Comparison of ENCODE assay signal across 8 mouse cellular contexts in genomic region chr12:72407721-72408110, GRCm38 (mm10). TPM values are rescaled to one million over a fixed set of nuclear protein-coding genes. Genes with fewer than 3 reads are reported as not detected.
DNase-seq lines count a peak whose midpoint lies in the region; ATAC-seq and TF ChIP-seq lines count a peak whose summit lies in the region.

No protein-coding gene starts in this region.

- H3K9ac ChIP-seq in heart, embryonic 12.5 days, result peak overlapping the region; percentile 69
- no peak overlapping the region for H3K9ac ChIP-seq in embryonic facial prominence, embryonic 15.5 days
- H3K9ac ChIP-seq in limb, embryonic 13.5 days, result no peak overlapping the region; the same call in 1 of the 2 replicates

- TF ChIP-seq CTCF in E14TG2a.4 (conservative IDR thresholded peaks at IDR 0.05; ENCODE audit: low read length), result no peak
- no peak for TF ChIP-seq CTCF in small intestine, adult 2 months (IDR thresholded peaks at IDR 0.05; ENCODE audit: extremely low read depth, insufficient read length, insufficient replicate concordance, low read depth, low read length)

- H3K4me3 ChIP-seq in heart, embryonic 12.5 days, result peak overlapping the region; percentile 69
- peak overlapping the region; percentile 85 for H3K4me3 ChIP-seq in E14TG2a.4 (replicated peaks; ENCODE audit: low read length)
- H3K4me3 ChIP-seq in embryonic facial prominence, embryonic 15.5 days (replicated peaks), result peak overlapping the region; percentile 60
- H3K4me3 ChIP-seq in limb, embryonic 13.5 days, result peak overlapping the region; percentile 69
- H3K4me3 ChIP-seq in small intestine, adult 2 months (ENCODE audit: low read depth, low read length), result peak overlapping the region; percentile 55

- peak overlapping the region; percentile 99 for H3K4me2 ChIP-seq in heart, embryonic 12.5 days
- peak overlapping the region; percentile 98 for H3K4me2 ChIP-seq in embryonic facial prominence, embryonic 15.5 days (replicated peaks)
- peak overlapping the region; percentile 99 for H3K4me2 ChIP-seq in limb, embryonic 13.5 days (replicated peaks)

- WGBS in heart, embryonic 12.5 days, result under 1% methylated on average over 17 of the region's 17 CpGs
- under 1% methylated on average over 17 of the region's 17 CpGs for WGBS in embryonic facial prominence, embryonic 15.5 days
- 1% methylated on average over 17 of the region's 17 CpGs for WGBS in limb, embryonic 13.5 days
- WGBS in small intestine, adult 2 months, result 3% methylated on average over 17 of the region's 17 CpGs

- intact Hi-C loops in heart, postnatal 36 days (cut with DNase I), result no loop called here

- no peak for ATAC-seq in heart, embryonic 12.5 days (ENCODE audit: insufficient number of reproducible peaks, low FRiP score)
- ATAC-seq in embryonic facial prominence, embryonic 15.5 days (ENCODE audit: insufficient number of reproducible peaks, low FRiP score, low TSS enrichment, low read depth), result no peak
- ATAC-seq in limb, embryonic 13.5 days (ENCODE audit: low FRiP score, low read depth), result no peak

- H3K27me3 ChIP-seq in heart, embryonic 12.5 days (replicated peaks), result peaks cover 22% of the 10 kb centered on the region
- peaks cover 28% of the 10 kb centered on the region for H3K27me3 ChIP-seq in E14TG2a.4 (ENCODE audit: insufficient read depth, low read length)
- peaks cover 29% of the 10 kb centered on the region for H3K27me3 ChIP-seq in embryonic facial prominence, embryonic 15.5 days
- H3K27me3 ChIP-seq in limb, embryonic 13.5 days, result peaks cover 44% of the 10 kb centered on the region
- peaks cover 23% of the 10 kb centered on the region for H3K27me3 ChIP-seq in small intestine, adult 2 months (ENCODE audit: control insufficient read depth, insufficient read depth, low read length)

- DNase-seq in heart, postnatal 36 days, result no peak
- no peak for DNase-seq in adrenal gland, postnatal 36 days
- no peak for DNase-seq in right cerebral cortex, adult 2 months (ENCODE audit: low spot score in 2 of 2)

- no peak overlapping the region for H3K27ac ChIP-seq in heart, embryonic 12.5 days (ENCODE audit: poor library complexity, severe bottlenecking)
- H3K27ac ChIP-seq in embryonic facial prominence, embryonic 15.5 days (replicated peaks), result no peak overlapping the region
- no peak overlapping the region for H3K27ac ChIP-seq in limb, embryonic 13.5 days
- no peak overlapping the region for H3K27ac ChIP-seq in small intestine, adult 2 months (ENCODE audit: insufficient read depth, low read depth, low read length)

- no peak for TF ChIP-seq POLR2A in small intestine, adult 2 months (IDR thresholded peaks at IDR 0.05; ENCODE audit: low read depth, low read length)

- H3K9me3 ChIP-seq in heart, embryonic 12.5 days (replicated peaks), result no peaks in the 10 kb centered on the region
- no peaks in the 10 kb centered on the region for H3K9me3 ChIP-seq in E14TG2a.4 (ENCODE audit: low read length)
- no peaks in the 10 kb centered on the region for H3K9me3 ChIP-seq in embryonic facial prominence, embryonic 15.5 days (replicated peaks)
- no peaks in the 10 kb centered on the region for H3K9me3 ChIP-seq in limb, embryonic 13.5 days

- peaks cover 15% of the 10 kb centered on the region for H3K4me1 ChIP-seq in heart, embryonic 12.5 days (replicated peaks)
- H3K4me1 ChIP-seq in E14TG2a.4 (replicated peaks; ENCODE audit: low read depth, low read length), result peaks cover 22% of the 10 kb centered on the region
- peaks cover 19% of the 10 kb centered on the region for H3K4me1 ChIP-seq in embryonic facial prominence, embryonic 15.5 days
- H3K4me1 ChIP-seq in limb, embryonic 13.5 days, result peaks cover 14% of the 10 kb centered on the region
- H3K4me1 ChIP-seq in small intestine, adult 2 months (ENCODE audit: control insufficient read depth, insufficient read depth, insufficient read length, low read length), result no peaks in the 10 kb centered on the region

- no peaks in the 10 kb centered on the region for H3K36me3 ChIP-seq in heart, embryonic 12.5 days
- H3K36me3 ChIP-seq in E14TG2a.4 (ENCODE audit: insufficient read depth, low read length), result no peaks in the 10 kb centered on the region
- no peaks in the 10 kb centered on the region for H3K36me3 ChIP-seq in embryonic facial prominence, embryonic 15.5 days
- no peaks in the 10 kb centered on the region for H3K36me3 ChIP-seq in limb, embryonic 13.5 days
- H3K36me3 ChIP-seq in small intestine, adult 2 months (ENCODE audit: control insufficient read depth, insufficient read depth, low read length), result no peaks in the 10 kb centered on the region

RNA-seq across cellular contexts. Expression of gene Rtn1, which starts 1.1 kb away (rescaled TPM):
- polyA plus RNA-seq in heart, embryonic 12.5 days (2016; fragmentation: Nextera tagmentation; extraction: Ambion mirVana), result 18.4 and 20.1 TPM in 2 replicates
- 1 to 10 TPM; 3.5 to 4.6 TPM for total RNA-seq in heart, postnatal 36 days (2021)
- polyA plus RNA-seq in embryonic facial prominence, embryonic 15.5 days (2015; fragmentation: Nextera tagmentation; extraction: Ambion mirVana), result 28.8 and 41.5 TPM in 2 replicates
- polyA plus RNA-seq in limb, embryonic 13.5 days (2015; fragmentation: Nextera tagmentation; extraction: Ambion mirVana), result 7.3 and 11.2 TPM in 2 replicates
- 3.1 and 4.1 TPM in 2 replicates for polyA plus RNA-seq in small intestine, adult 2 months (2012; rRNA removed)
- total RNA-seq in adrenal gland, postnatal 36 days (2021), result 10 to 100 TPM; 17.5 to 17.7 TPM

RNA-seq across cellular contexts. Expression of gene Lrrc9, which starts 34.0 kb away (rescaled TPM):
- 1.6 and 1.8 TPM in 2 replicates for polyA plus RNA-seq in heart, embryonic 12.5 days (2016; fragmentation: Nextera tagmentation; extraction: Ambion mirVana)
- under 1 TPM; 0.19 to 0.28 TPM for total RNA-seq in heart, postnatal 36 days (2021)
- 0.48 and 0.54 TPM in 2 replicates for polyA plus RNA-seq in embryonic facial prominence, embryonic 15.5 days (2015; fragmentation: Nextera tagmentation; extraction: Ambion mirVana)
- 0.43 and 0.59 TPM in 2 replicates for polyA plus RNA-seq in limb, embryonic 13.5 days (2015; fragmentation: Nextera tagmentation; extraction: Ambion mirVana)
- 0.09 TPM in 1 of 2 replicates, not detected in the other for polyA plus RNA-seq in small intestine, adult 2 months (2012; rRNA removed)
- total RNA-seq in adrenal gland, postnatal 36 days (2021), result 1 to 10 TPM; 1.1 to 6.3 TPM
